Mouse (Mus musculus) thymus, postnatal 0 days (tissue): Measurements from ENCODE around the gene Ppif. TPM values are rescaled to one million over a fixed set of nuclear protein-coding genes. Genes with fewer than 3 reads are reported as not detected.

ENCODE experiments used
- DNase-seq: peaks from one replicate; pipeline ENCODE4 v3.0.0-alpha.2; 2015; ENCODE audit warnings: low spot score
- polyA plus RNA-seq: library from polyadenylated mRNA; unstranded; fragments of >200 nt; fragmentation: Nextera tagmentation; extraction: Ambion mirVana; gene quantifications from 2 replicates; pipeline ENCODE4 v1.2.1, GENCODE M21; 2015

Ppif gene
- 30.4 and 37.2 TPM in 2 replicates for polyA plus RNA-seq

DNA sequence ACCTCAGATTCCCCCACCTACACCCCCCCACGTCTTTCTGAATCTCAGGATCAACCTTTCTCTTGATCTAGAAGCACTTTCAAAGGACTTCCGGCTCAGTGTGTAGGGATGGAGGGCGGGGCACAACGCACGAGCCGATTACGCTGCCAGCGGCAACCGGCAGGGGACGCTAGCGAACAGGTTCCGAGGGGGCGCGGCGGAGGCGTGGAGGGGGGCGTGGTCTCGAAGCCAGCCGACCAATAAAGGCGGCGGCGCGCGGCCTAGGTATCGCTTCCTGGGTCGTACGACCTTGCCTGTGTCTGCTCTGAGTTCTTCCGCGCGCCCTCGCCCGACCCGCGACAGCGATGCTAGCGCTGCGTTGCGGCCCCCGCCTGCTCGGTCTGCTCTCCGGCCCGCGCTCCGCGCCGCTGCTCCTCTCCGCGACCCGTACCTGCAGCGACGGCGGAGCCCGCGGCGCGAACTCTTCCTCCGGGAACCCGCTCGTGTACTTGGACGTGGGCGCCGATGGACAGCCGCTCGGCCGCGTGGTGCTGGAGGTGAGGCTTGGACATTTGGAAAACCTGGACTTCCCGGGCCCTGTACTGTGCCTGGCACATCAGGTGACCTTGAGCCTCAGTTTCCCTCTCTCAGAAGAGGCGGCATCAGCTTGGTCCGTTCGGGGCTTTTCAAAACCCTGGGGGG, at the start of gene Ppif:
Gene Ppif, plus strand, starts transcription at position 267 of the 681 bp plus-strand sequence.
- DNase-seq, result peak; percentile 98

DNA sequence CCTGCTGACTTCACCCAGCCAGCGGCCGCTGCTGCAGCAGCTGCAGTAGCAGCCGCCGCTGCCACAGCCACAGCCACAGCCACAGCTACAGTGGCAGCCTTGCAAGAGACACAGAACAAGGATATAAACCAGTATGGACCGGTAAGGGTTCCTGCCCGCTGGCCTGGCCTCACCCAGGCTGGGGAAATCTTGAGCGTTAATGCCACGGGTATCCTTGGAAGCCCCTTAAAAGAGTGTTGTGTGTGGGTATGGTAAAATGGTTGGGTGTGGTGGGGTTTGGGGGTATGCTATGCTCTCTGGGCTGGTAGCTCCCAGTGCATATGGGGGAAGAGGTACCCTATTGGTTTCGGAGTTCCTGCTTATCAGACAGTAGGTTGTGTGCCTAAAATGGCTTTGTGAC, 48.2 kb upstream of the Ppif start:
- DNase-seq, result no peak

DNA sequence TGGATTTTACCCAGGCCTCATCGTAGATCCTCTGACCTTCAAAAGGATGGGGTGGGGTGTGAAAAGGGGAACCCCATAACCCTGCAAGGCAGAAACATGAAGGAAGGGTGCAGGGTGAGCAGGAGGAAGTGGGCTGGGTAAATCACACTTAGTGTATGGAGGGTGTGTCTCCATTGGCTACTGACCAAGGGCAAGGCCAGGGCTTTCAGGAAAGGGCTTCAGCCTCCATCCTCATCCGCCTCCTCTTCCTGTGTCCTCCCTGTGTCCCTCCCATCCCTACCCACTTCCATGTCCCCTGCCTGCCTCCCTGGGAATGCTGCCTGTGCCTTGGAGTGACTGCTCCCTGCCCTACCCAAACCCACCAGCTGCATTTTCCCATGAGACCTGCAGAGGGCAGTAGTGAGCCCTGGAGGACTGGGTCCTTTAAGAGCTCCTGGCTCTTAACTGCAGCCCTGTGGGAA, 47.8 kb upstream of the Ppif start:
- peak; percentile 70 for DNase-seq

DNA sequence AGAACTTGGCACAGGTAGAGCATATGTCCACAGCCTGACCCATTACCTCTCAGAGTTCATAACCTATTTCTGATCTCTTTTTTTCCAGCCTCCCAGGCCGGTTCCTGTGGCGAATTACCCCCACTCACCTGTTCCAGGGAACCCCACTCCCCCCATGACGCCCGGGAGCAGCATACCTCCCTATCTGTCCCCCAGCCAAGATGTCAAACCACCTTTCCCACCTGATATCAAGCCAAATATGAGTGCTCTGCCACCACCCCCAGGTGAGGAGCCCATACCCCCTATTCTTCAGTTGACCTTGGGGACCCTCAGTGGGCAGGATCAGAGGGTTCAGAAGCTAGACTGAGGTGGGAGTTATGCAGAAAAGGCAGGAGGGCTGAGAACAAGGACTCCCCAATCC, 42.8 kb upstream of the Ppif start:
- DNase-seq, result no peak

DNA sequence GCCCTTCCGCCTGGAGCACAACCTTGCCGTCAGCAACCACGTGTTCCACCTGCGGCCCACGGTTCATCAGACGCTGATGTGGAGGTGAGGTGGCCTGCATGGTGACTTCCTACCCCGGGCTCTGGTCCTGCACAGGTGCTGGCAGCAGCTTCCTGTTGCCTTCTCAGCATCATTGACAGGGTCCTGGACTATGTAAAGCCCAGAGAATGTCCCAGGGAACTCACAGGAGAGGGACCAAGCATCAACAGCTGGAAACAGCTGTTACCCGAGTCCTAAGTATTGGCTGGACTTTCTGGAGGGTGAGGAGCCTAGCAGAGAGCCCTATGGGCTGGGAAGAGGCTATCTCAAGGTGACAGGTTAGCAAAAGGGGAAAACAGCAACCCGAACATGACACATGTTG, 42.0 kb upstream of the Ppif start:
- DNase-seq, result no peak

DNA sequence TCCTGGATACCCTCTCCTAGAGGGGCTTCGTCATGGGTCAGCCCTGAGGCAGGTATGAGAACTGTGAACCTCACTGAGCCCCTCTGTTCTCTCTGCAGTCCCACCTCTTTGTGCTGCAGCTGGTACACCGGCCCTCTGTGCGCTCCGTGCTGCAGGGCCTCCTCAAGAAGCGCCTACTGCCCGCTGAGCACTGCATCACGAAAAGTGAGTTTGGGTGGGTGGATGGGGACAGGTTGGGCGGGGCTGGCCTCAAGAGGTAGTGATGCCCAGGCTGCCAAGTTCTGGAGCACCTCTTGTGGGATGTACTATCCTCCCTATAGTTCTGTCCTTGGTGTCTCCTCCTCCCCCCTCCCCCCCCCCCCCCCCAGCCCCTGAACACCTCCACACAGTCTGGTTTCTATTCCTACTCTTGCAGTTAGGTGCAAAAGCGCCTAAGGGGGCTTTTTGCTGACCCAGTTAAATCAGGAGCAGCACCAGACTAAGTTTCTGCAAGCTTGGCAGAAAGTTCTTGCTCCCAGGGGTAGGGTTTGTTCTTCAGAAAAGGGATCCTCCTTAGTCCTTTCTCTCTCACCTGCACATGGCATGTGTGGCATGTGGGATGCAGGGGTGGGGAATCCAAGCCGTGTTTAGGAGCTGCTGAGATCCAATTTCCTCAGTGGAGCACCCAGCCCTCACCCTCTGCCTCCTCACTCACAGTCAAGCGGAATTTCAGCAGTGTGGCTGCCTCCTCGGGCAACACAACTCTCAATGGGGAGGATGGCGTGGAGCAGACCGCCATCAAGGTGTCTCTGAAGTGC, 39.4 kb upstream of the Ppif start:
- DNase-seq, result no peak

DNA sequence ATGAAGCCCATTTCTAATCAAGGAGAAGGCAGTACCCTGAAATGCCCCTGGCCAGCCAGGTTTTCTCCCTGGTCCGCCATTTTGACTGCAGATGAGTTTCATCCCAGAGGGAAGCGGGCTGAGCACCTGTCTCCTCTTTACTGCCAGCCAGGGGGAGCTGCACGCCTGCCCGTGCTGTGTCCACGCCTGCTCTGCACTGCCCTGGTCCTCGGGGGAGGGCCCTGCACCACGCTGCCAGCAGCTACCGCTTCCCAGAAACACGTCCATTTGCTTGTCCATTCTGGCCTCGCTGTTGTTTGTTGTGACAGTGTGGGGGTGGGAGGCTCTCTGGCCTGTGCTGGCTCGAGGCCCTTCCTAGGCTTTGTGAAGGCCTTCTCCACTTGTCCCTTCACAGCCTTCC, 33.3 kb upstream of the Ppif start:
- DNase-seq, result no peak

DNA sequence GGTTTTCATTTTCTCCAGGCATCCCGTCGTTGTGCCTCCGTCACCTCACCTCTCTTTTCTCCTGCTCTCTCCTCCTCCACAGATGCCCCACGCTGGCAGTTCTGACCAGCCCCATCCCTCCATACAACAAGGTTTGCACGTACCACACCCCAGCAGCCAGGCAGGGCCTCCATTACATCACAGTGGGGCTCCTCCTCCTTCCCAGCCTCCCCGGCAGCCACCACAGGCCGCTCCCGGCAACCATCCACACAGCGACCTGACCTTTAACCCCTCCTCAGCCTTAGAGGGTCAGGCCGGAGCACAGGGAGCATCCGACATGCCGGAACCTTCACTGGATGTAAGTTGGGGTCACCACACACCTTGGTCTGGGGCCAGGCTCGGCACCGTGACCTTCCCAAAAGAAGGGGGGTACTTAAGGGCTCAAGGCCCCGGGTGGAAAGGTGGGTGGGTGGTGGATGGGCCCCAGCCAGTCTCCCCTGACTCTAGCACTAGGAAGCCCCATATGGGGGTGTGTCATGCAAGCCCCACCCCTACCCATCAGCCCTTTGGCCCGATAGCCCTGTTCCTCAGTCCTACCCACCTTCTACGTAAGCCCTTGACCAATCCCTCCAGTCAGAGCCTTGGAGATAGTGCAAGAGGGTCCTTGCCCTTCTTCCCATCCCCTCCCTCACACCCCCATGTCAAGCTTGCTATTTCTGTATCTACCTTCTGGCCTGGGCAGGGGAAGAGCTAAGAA, 32.6 kb upstream of the Ppif start:
- no peak for DNase-seq

DNA sequence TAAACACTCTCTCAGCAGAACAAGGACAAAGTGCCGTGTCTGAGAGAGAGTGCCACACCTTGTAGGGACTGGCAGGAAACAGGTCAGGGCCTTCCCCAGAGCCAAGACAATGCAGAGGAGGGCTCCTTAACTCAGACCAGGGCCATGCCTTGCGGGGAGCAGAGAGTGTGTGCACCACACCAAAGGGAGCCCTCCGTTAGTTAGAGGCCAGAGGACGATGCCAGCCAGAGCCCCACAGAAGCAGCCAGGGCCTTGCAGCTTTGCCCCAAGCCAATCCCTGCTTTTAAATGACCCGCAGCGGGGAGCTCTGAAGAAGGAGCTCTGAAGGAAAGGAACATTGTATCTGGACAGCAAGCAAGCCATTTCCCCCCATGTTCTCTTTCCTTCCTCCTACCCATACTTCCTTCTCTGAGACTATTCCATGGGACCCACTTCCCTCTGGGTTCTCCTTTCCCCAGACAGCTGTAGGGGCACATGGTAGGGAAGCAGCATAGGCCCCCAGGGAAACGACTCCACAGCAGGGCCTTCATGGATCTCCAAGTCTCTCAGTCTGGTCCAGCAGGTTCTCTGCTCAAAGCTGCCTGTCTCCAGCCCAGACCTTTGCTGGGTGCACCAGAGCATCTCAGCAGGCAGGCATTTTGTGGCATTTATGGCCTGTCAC, 30.2 kb upstream of the Ppif start:
- no peak for DNase-seq

DNA sequence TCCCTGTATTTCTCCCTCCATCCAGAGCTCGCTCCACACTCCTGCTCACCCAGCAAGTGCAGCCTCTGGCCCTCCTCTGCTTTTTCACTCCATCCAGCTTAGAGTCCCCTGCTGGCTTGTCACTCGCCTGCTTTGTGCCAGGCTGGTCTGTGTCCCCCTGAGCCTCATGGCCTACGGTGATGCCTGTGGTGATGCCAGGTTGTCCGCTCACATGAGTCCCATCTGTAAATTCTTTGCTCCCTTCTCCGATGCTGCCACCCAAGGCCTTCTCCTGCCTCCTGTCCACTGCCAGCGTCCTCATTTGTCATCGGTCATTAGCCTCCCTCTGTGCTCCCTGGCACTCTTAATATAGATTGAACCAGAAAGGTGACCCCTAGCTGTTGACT, 29.7 kb upstream of the Ppif start:
- no peak for DNase-seq

DNA sequence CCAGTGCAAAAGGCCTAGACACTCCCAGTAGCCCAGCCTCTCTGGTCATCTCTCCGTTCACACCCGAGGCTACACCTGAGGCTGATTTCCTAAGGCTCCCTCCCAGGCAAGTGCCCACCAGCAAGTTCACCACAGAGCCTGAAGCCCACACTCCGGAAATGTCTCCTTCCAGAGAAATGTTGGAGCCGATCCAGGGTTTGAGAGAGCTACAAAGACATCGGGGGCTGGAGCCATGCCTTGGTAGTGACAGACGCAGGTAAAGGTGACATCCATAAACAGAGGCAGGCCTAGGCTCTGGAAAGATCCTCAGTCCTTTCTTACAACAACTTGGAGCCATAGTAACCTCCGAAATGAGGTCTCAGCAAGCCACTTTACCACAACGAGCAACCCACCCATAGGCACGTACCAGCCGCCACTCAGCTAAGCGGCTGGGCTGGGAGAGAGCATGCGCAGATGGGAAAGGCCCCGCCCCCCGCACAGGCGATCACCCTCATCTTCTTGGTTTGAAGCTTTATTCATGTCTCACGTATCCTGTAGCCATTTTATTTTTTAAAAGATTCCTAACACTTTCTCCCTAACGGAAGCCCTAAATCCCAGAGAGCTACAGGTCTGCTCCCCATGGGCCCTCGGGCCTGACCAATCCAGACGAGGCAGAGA, 28.5 kb upstream of the Ppif start:
- no peak for DNase-seq

DNA sequence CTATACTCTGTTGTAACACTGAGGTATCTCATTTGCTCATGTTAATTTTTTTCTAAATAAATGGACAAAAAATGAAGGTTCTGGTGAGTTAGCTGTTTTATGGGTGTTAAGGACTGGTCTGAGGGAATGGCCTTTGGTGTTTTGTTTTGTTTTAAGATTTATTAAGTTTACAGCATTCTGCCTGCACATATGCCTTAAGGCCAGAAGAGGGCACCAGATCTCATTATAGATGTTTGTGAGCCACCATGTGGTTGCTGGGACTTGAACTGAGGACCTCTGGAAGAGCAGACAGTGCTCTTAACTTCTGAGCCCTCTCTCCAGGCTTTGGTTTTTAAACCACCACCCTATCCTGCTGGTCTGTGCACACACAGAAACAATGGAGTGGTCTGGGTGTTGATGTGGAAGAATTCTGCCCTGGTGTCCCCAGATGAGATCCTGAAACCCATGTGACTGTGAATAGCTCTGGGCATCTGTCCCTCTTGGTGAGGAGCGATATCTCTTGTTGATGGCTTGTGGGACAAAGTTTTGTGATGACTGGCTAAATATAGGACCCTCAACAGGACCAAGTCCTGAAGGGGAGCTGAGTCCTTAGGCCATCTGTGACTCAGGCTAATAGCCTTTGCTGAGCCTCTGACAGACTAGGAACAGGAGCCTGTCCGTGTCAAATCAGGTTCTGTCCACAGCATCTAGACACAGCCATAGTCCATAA, 27.1 kb upstream of the Ppif start:
- DNase-seq, result peak; percentile 27

DNA sequence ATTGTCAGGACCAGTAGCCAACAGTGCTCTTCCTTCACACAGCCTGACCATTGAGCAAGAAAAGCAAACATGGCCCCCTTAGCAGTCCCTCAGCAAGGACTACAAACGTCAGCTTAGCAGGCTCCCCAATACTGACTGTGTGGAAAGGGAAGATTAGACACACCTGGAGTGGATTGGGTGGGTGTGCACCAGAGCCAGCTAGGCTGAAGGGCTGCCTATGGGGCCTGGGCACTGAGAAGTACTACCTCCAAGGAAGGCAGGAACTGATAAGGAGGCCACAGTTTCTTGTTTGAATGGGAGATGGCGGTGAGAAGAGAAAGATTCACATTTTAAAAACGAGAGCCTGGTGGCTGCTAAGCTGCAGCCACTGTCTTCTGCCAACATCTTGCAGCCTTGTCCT, 26.4 kb upstream of the Ppif start:
- no peak for DNase-seq

DNA sequence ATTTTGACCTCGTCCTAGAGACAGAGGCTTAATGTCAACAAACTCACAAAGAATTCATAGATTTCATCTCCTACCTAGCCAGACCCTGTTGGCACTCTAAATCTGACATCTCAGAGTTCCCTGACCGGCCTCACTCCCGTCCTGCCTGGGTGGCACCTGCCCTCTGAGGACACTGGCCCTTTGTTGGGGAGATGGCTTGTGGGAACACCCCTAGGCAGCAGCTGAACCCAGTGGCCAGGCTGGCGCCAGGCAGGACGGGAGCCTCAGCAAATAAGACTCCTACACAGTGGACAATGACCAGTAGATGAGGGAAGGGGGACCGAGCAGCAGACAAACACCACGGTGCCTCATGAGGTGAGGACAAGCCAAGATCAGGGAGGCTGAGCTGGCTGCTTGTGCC, 14.3 kb upstream of the Ppif start:
- no peak for DNase-seq

DNA sequence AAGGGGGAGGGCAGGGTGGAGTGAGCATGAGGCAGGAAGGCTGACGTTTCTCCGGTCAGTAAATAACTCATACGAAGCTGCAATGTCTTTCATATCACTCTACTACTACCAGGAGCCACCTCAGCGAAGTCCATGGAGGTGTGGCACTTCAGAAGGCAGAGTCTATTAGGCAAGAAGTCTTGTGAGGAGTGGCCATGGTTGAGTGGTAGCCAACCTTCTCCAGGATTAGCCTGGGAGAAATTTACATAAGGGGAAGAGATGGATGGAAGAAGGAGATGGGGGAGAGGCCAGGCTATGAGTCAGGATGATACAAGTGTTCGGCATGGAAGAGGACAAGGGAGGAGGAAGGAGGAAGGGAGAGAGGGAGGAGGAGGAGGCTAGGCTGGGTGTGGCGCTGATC, 11.9 kb upstream of the Ppif start:
- DNase-seq, result no peak

DNA sequence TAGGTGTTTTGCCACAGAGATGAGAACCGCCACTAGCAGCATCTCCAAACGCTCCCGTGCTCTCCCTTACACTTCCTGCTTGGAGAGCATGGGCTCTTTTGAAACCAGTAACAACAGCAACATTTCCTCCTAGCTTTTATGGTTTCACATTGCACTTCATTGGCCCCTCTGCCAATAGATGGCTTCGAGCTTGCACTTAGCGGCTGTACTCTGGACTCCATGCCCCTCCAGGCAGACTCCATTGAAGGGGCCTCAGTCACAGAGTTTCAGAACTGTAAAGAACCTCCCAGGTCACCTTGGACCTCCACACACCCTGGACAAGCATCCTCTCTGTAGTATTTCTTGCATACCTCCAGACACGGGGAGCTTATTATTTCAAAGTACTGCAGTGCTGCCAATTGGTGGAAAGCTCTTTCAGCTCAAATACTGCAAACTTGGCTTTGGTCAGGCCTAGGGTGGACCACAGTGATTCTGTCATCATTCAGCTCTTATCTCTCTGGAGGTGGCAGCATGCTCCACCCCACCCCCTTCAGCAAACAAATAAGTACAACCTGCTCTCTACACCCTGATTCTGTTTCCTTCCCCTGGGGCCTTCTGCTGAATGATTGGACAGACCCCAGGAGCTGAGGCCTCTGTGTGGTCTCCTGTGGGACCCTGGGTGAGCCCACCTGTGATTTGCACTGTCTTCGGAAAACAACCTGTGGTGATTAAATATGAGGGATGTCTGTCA, 7.6 kb upstream of the Ppif start:
- no peak for DNase-seq

DNA sequence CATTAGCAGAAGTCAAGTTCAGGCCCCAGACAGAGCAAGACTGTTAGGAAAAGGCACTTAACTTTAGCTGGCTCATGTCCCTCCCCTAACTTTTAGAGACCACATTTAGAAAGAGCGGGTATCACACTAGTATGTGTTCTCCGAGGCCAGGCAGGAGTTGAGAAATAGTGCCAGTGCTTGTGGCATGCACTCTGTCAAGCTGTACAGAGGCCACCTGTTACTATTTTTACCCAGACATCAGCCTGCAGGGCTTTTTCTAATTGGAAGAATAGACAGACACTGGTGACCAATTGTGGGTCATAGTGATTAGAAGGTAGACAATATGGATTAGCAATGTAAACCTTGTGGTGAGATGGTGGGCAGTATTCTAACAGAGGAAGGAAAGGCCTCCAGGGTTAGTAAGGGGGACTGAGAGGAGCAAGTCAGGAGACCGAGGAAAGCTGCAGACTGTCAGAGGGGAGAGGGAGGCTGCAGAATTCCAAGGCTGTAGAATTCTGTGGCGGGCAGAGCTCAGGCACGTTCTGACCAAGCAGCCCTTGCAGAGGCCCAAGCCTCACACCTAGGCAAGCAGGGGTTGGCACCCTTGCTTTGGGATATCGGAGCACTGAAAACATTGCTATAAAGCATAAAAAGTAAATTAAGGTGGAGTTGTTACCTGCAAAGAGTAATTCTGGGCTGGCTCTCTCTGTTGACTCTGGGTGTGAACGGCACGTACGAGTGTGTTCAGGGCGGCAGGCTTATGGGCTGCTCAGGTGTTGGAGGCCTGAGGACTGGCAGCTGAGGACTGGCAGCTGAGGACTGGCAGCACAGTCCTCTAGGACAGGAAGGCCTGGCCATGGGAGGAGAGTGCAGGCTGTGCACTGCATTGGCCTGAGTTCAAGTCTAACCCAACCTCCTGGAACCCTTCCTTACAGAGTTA, 6.7 kb upstream of the Ppif start:
- no peak for DNase-seq

DNA sequence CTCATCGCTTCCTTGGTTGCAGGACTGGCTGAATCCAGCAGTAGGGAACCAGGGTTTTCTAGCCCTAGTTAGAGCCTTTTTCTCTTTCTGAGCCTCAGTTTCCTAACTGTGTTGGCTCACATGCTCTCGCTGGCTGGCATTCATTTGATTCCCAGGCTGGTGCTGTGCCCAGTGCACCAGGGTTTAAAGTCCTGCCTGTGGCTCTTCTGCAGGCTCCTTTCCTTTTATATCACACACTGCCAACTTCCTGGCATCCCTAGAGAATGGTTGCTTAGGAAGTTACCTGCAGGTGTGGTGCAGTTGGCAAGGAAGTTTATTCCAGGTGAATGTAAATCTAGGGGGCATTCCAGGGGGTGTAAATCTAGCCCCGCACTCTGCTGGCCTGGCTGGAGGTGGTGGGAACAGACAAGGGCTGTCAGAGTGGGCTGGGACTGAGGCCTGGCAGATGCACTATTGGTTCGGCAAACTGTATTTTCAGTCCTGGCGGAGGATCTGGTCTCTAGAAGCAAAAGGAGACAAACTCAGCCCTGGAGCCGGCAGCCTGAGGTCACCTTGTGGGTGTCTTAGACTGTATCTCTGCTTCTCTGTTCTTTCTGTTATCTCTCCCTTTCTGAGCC, 575 bp upstream of the Ppif start:
- DNase-seq, result no peak
